Mouse (Mus musculus) neutrophil, adult 5-6 weeks (primary cell): ENCODE measurements at regions not wholly inside any gene's neighbourhood (a gene's known extent, or its start where the extent isn't known, plus 50 kb on each side); places are given as distances from the start of the nearest gene placed in this dataset.
A peak's percentile ranks its signal among the peaks of the same experiment; 100 is the strongest.
"Not testable (repeated sequence)": the region's sequence is repeated elsewhere in the genome, so short reads cannot be mapped to it uniquely, and the experiment has no call there.

Experiments
- ATAC-seq: fragments of 151-379, 151-347 bp; 2 replicates; pipeline ENCODE4 v1.8.0; 2017; ENCODE audit warnings: mild to moderate bottlenecking, moderate TSS enrichment; ENCODE audit not compliant: insufficient number of reproducible peaks, poor library complexity, low FRiP score, severe bottlenecking; ENCODE audit errors: extremely low read depth

GRCm38 (mm10) chr10:11515144-11515543, 171.9 kb downstream of the Epm2a start:
- ATAC-seq = no peak

GRCm38 (mm10) chr10:11517122-11517521, 173.9 kb downstream of the Epm2a start:
- ATAC-seq = no peak

DNA sequence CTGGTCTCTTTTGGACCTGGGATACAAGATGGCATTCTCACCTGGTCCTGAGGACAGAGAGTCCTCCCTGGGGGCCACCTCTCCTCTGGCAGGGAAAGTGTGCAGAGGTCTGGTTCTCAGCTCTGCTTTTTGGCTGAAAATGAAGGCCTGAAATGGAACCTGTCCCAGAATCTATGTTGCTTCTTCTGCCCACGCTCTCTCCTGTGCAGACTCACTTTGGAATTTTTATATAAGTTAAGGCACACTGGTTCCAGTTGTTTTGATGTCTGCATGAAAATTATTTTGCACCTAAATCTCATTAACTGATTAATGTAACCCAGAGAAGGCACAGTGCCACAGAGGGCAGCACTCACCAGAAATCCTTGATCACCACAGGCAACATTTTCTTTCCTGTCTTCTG, 188.1 kb downstream of the Epm2a start:
- ATAC-seq = no peak

DNA sequence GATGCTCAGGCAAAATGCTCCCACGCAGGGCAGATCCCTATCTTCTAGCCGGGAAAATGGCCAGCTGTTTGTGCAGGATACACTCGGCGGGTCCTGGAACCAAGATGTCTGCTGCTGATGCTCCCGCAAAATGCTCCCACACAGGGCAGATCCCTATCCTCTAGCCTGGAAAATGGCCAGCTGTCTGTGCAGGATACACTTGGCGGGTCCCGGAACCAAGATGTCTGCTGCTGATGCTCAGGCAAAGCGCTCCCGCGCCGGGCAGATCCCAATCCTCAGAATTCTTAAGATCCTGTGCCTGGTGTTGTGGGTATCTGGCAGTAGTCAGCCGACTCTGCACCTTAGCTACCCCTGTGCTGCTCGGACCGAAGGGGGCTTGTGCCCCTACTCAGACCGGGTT, 212.2 kb downstream of the Epm2a start:
- ATAC-seq = not testable (repeated sequence)

- ATAC-seq = no peak
Measured at GRCm38 (mm10) chr10:11570523-11571055, 227.4 kb downstream of the Epm2a start.

GRCm38 (mm10) chr10:11608451-11608850, 265.2 kb downstream of the Epm2a start:
- no peak for ATAC-seq

GRCm38 (mm10) chr10:11609092-11609491, 265.9 kb downstream of the Epm2a start:
- ATAC-seq = peak; percentile 30; the same call in 1 of the 2 replicates

GRCm38 (mm10) chr10:11648151-11648550, 304.9 kb downstream of the Epm2a start:
- no peak for ATAC-seq

DNA sequence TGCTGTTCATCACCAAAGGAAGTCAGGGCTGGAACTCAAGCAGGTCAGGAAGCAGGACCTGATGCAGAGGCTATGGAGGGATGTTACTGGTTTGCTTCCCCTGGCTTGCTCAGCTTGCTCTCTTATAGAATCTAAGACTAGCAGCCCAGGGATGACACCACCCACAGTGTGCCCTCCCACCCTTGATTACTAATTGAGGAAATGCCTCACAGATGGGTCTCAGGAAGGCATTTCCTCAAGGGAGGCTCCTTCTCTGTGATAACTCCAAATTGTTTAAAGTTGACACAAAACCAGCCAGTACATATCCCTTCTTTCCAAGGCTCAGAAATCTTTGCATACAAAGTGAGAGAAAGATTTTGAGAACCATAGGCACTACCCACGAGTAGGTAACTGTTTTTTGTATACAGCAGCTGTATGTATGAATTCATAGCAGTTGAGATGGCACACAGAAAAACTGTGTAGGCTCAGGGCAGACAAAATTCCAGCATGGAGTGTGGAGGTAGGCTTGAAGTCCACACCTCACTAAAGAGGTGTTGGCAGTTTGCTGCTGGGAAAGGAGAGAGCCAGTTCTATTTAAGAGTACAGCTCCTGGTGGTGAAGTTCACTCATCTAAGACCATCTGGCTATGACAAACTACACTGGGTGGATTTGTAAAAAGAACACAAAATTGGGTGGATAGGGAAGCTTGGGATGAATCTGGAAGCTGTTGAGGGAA, 317.0 kb downstream of the Epm2a start:
- no peak for ATAC-seq

GRCm38 (mm10) chr10:11661660-11662250, 318.6 kb downstream of the Epm2a start:
- ATAC-seq = no peak

DNA sequence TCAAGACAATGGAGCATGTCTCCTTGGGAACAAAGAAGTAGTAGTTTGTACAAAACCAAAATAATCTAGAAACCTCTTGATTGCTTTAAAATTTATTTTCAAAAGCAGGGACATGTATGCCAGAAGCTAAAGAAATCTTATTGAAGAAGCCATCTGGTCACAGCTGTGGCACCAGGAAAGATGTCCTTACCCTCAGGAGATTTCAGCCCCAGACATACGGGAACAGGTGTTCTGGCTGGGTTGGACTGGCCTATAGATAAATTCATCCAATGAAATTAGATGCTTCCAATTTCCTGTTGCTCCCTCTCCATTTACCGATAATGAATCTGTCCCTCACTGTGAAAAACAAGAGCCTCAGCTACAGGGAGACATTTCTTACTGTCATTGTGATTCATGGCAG, 366.5 kb downstream of the Epm2a start:
- ATAC-seq = no peak

- ATAC-seq = no peak
Measured at GRCm38 (mm10) chr10:11724775-11725174, 381.6 kb downstream of the Epm2a start.

GRCm38 (mm10) chr10:11729536-11729935, 386.3 kb downstream of the Epm2a start:
- no peak for ATAC-seq

GRCm38 (mm10) chr10:11739574-11740368, 396.6 kb downstream of the Epm2a start:
- ATAC-seq = no peak

GRCm38 (mm10) chr10:11745587-11745986, 402.4 kb downstream of the Epm2a start:
- ATAC-seq = no peak

GRCm38 (mm10) chr10:11746959-11747358, 403.8 kb downstream of the Epm2a start:
- ATAC-seq = no peak

- ATAC-seq = no peak
Measured at GRCm38 (mm10) chr10:11755105-11755730, 412.0 kb downstream of the Epm2a start.

DNA sequence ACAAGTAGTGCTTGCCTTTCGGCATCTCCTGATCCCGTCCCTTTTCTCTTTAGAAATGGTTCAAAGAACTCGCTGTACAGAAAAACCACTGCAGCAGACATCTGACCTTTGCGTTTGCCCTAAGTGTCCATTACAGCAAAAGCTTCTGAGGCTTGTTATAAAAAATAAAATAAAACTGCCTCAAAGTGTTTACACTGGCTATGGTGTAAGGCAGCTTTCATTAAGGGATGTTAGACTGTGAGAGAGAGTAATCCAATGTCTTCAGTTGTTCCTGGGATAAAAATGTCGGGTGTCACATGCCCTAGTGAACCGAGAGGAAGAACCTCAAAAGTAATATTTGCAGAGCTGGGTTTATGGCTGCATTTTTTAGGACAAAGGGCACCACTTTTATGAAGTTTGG, 434.7 kb downstream of the Epm2a start:
- ATAC-seq = no peak

GRCm38 (mm10) chr10:11780302-11780701, 437.1 kb downstream of the Epm2a start:
- ATAC-seq = no peak
